Mouse (Mus musculus) liver, embryonic 11.5 days (tissue): Measurements from ENCODE around the gene Trim27. TPM values are rescaled to one million over a fixed set of nuclear protein-coding genes. Genes with fewer than 3 reads are reported as not detected.

Experiments used
- ATAC-seq: fragments of 200-750 bp; cut with Nextera tagmentation; replicated peaks from 2 replicates; pipeline ENCODE4 v1.8.0; 2017; ENCODE audit warnings: moderate number of reproducible peaks, mild to moderate bottlenecking, moderate TSS enrichment, moderate library complexity; ENCODE audit not compliant: low FRiP score
- DNase-seq: peaks from one replicate; pipeline ENCODE4 v3.0.0-alpha.2; 2017; ENCODE audit warnings: low spot score
- H3K27ac ChIP-seq: fragments of 300-500 bp; sonication (generic); 2 replicates; pipeline ENCODE4 v1.5.1; 2014; ENCODE audit warnings: mild to moderate bottlenecking, low read depth, low read length, control low read depth
- H3K27me3 ChIP-seq: fragments of 300-500 bp; sonication (generic); replicated peaks from 2 replicates; pipeline ENCODE4 v1.6.1; 2014; ENCODE audit warnings: low read length, mixed read lengths; ENCODE audit not compliant: control insufficient read depth, insufficient read depth
- H3K36me3 ChIP-seq: fragments of 300-500 bp; sonication (generic); 2 replicates; pipeline ENCODE4 v1.6.1; 2014; ENCODE audit warnings: mild to moderate bottlenecking, low read length, moderate library complexity, mixed read lengths; ENCODE audit not compliant: control insufficient read depth, insufficient read depth
- H3K4me1 ChIP-seq: fragments of 300-500 bp; sonication (generic); replicated peaks from 2 replicates; pipeline ENCODE4 v1.6.1; 2014; ENCODE audit warnings: low read length, mixed read lengths; ENCODE audit not compliant: control insufficient read depth, insufficient read depth
- H3K4me2 ChIP-seq: fragments of 300-500 bp; sonication (generic); 2 replicates; pipeline ENCODE4 v1.6.1; 2014; ENCODE audit warnings: mild to moderate bottlenecking, control low read depth, moderate library complexity
- H3K4me3 ChIP-seq: fragments of 300-500 bp; sonication (generic); 2 replicates; pipeline ENCODE4 v1.5.1; 2014; ENCODE audit warnings: low read depth, low read length, control low read depth
- H3K9ac ChIP-seq: fragments of 300-500 bp; sonication (generic); 2 replicates; pipeline ENCODE4 v1.6.1; 2014; ENCODE audit warnings: low read depth, low read length, control low read depth
- H3K9me3 ChIP-seq: fragments of 300-500 bp; sonication (generic); 2 replicates; pipeline ENCODE4 v1.6.1; 2016; ENCODE audit warnings: low read length, inconsistent platforms, mixed read lengths; ENCODE audit not compliant: control insufficient read depth
- WGBS: fragments of 180-500 bp; shearing (Covaris S2); extraction: QIAGEN DNeasy Blood & Tissue Kit; methylation state at CpG from one replicate; pipeline ENCODE4 v1.1.7; 2014; 5-methylcytosine and 5-hydroxymethylcytosine counted together
- polyA plus RNA-seq: library from polyadenylated mRNA; unstranded; fragments of >200 nt; fragmentation: Nextera tagmentation; extraction: Ambion mirVana; gene quantifications from 2 replicates; pipeline ENCODE4 v1.2.1, GENCODE M21; 2014

Trim27 gene
- polyA plus RNA-seq, 1 experiment from 2014 or later = 165 TPM

DNA sequence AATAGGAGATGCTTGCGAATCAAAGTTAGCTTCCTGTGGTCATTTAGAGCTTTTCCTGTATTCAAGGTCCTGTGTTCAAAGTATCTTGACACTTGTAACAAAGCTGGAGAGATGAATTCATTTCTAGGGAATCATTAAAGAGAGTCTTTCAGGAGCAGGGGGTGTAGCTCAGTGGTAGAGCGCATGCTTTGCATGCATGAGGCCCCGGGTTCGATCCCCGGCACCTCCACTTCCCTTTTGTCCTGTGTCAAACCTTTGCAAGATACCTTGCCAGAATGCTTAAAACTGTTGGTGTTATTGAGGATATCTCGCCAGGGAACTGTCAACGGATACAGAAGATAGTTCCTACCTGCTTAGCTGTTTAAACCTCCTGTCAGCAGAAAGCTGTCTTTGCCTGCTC lies 61.5 kb downstream of the Trim27 start:
- ATAC-seq (peak; percentile 92), DNase-seq (peak; percentile 86)
- Histone ChIP-seq H3K9ac (no peak overlapping the region), H3K27me3 (no peaks in the 10 kb centered on the region; the same call in 1 of the 2 replicates), H3K27ac (no peak overlapping the region), H3K4me1 (no peaks in the 10 kb centered on the region; the same call in none of the 2 replicates), H3K4me3 (peak overlapping the region; percentile 15; the same call in 1 of the 2 replicates), H3K4me2 (peak overlapping the region; percentile 48), H3K9me3 (peaks cover 2% of the 10 kb centered on the region; the same call in 1 of the 2 replicates), H3K36me3 (no peaks in the 10 kb centered on the region)
- 5% methylated on average over 7 of the region's 7 CpGs for WGBS

DNA sequence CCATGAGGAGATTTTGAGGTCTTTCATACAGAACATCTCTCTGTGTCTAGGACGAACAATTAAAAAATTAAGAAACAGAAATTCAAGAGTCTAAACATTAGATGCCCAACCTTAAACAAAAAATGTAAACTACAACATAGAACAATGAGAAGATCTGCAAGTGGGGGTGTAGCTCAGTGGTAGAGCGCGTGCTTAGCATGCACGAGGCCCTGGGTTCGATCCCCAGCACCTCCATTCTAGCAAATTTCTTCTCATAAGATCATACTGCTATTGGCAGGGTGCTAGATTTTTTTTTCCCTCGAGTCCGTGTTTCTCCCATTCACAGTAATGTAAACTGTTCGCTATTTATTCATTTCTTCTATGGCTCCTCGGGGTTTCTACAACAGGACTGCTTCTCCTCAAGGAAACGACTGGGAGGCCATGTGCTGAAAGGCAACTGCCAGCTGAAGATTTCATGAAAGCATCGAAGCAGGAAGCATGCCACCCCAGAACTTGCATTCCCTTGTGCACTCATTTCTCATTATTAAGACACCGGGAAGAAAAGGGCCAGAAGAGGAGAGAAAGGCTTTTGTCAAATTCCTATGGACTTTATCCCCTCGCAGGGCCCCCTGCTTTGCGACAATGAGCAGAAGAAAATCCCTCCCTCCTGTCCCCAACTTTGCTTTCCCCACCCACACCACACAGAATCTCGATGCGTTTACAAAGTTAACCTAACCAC lies 63.3 kb downstream of the Trim27 start:
- Histone ChIP-seq H3K9me3 (peaks cover 2% of the 10 kb centered on the region; the same call in 1 of the 2 replicates), H3K4me2 (peak overlapping the region; percentile 90), H3K4me1 (no peaks in the 10 kb centered on the region; the same call in none of the 2 replicates), H3K27ac (no peak overlapping the region), H3K27me3 (no peaks in the 10 kb centered on the region; the same call in 1 of the 2 replicates), H3K4me3 (peak overlapping the region; percentile 49), H3K9ac (peak overlapping the region; percentile 17; the same call in 1 of the 2 replicates), H3K36me3 (no peaks in the 10 kb centered on the region)
- WGBS = 6% methylated on average over 16 of the region's 16 CpGs
- ATAC-seq (peak; percentile 76), DNase-seq (peak; percentile 74)

DNA sequence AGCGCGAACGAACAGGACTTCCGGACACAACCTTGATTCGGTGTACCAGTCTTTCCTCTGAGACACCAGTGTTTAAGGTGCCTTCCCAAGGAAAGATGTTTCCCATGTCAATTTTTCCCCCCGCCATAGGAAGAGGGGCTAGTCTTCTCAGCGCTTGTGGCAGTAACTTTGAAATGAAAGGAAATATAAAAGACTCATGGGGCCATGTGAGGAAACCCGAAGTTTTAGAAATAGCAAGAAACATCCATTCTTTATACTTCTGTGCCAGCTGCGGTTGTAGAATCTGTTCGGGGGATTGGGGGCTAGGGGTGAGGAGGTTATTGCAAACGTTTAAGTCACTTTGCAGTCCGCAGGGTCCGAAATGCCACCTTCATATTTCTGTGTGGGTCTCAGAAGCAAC lies 64.0 kb downstream of the Trim27 start:
- WGBS = 13% methylated on average over 13 of the region's 13 CpGs
- Histone ChIP-seq H3K9ac (peak overlapping the region; percentile 17; the same call in 1 of the 2 replicates), H3K4me1 (no peaks in the 10 kb centered on the region; the same call in none of the 2 replicates), H3K36me3 (no peaks in the 10 kb centered on the region), H3K4me3 (peak overlapping the region; percentile 49), H3K27me3 (no peaks in the 10 kb centered on the region; the same call in 1 of the 2 replicates), H3K27ac (no peak overlapping the region), H3K9me3 (peaks cover 2% of the 10 kb centered on the region; the same call in 1 of the 2 replicates), H3K4me2 (peak overlapping the region; percentile 90)
- DNase-seq (no peak), ATAC-seq (no peak)

DNA sequence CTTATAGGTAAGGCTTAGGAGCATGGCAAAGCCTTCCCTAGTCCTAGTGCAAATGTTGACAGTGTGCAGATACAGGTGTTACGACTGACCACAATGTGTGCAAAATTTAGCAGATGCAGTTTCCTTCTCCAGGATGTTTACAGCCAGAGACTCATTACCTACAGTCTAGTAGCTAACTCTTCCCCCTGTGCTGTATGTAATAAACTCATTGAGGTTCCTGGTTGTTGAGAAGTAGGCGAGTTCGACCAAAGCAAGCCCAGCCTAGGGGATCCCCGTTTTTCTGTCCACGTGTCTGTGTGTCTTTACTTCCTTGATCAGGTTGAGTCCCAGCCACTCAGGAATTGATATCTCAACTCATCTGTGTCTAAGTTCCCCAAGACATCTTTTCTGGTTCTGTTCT lies 64.8 kb downstream of the Trim27 start:
- no peak overlapping the region for H3K4me3 ChIP-seq
- H3K27ac ChIP-seq = no peak overlapping the region
- no peaks in the 10 kb centered on the region; the same call in 1 of the 2 replicates for H3K27me3 ChIP-seq
- ATAC-seq = no peak
- H3K9ac ChIP-seq = no peak overlapping the region
- H3K4me1 ChIP-seq = no peaks in the 10 kb centered on the region; the same call in none of the 2 replicates
- no peak for DNase-seq
- H3K9me3 ChIP-seq = peaks cover under 1% of the 10 kb centered on the region; the same call in 1 of the 2 replicates
- WGBS = 63% methylated on average over 5 of the region's 5 CpGs
- peak overlapping the region; percentile 90; the same call in 1 of the 2 replicates for H3K4me2 ChIP-seq
- no peaks in the 10 kb centered on the region for H3K36me3 ChIP-seq

Other genes starting within 250 kb of the Trim27 start
- not detected in 2 replicates for gene Olfr1370, start 104.5 kb upstream of the Trim27 start, polyA plus RNA-seq
- gene Olfr1369-ps1, start 68.0 kb upstream of the Trim27 start, polyA plus RNA-seq = 0.14 and 0.22 TPM in 2 replicates
- gene Olfr263, start 49.8 kb upstream of the Trim27 start, polyA plus RNA-seq = not detected in 2 replicates
- gene Olfr1368, start 33.6 kb upstream of the Trim27 start, polyA plus RNA-seq = not detected in 2 replicates
- gene Gpx5, start 113.3 kb downstream of the Trim27 start, polyA plus RNA-seq = not detected in 2 replicates
- not detected in 2 replicates for gene Gpx6, start 132.7 kb downstream of the Trim27 start, polyA plus RNA-seq
- gene Olfr1367, start 167.5 kb downstream of the Trim27 start, polyA plus RNA-seq = not detected in 2 replicates
- 10.2 and 12.0 TPM in 2 replicates for gene Zscan12, start 183.4 kb downstream of the Trim27 start, polyA plus RNA-seq
- gene Zkscan3, start 223.3 kb downstream of the Trim27 start, polyA plus RNA-seq = 49.7 and 53.4 TPM in 2 replicates